Mouse (Mus musculus): ENCODE measurements around the gene Aqr. TPM values are rescaled to one million over a fixed set of nuclear protein-coding genes. Genes with fewer than 3 reads are reported as not detected.

The Aqr gene
- total RNA-seq (2023) = 100 to 1,000 TPM; 102 to 109 TPM

GRCm38 (mm10) chr2:114186924-114187323 is at the start of gene Aqr:
Gene Aqr (minus strand): TSS chr2:114187024.

GRCm38 (mm10) chr2:114200932-114201559 is 14.2 kb upstream of the Aqr start, which contains the start of gene Zfp770:
Gene Zfp770 (minus strand): TSS chr2:114201469.

GRCm38 (mm10) chr2:114052696-114053598 is 133.9 kb downstream of the Aqr start, which contains the start of gene Actc1:
Gene Actc1 (minus strand): TSS chr2:114053548.

Other genes starting within 250 kb of the Aqr start
- not detected for gene Gjd2, start 173.4 kb downstream of the Aqr start, total RNA-seq (2023)
- not detected for gene Actc1, start 133.5 kb downstream of the Aqr start, total RNA-seq (2023)
- gene Zfp770, start 14.4 kb upstream of the Aqr start, total RNA-seq (2023) = 10 to 100 TPM; 12.1 to 12.6 TPM